Mouse (Mus musculus) heart, embryonic 14.5 days (tissue): ENCODE measurements around the gene Actn2. TPM values are rescaled to one million over a fixed set of nuclear protein-coding genes. Genes with fewer than 3 reads are reported as not detected.

ENCODE experiments used
- ATAC-seq: fragments of 200-750 bp; cut with Nextera tagmentation; 2 replicates; pipeline ENCODE4 v1.8.0; 2017; ENCODE audit warnings: low read depth, moderate TSS enrichment; ENCODE audit not compliant: insufficient number of reproducible peaks, insufficient read depth, low FRiP score
- H3K27ac ChIP-seq, 2 experiments: fragments of 200-500 bp in 1 of 2; fragments of 300-500 bp in 1 of 2; sonication (generic) in 1 of 2; replicated peaks in 1 of 2; 2 replicates each; pipeline ENCODE4 v1.5.1; 2012 to 2014; ENCODE audit warnings: low read depth in 2 of 2, low read length in 2 of 2, control low read depth in 1 of 2, mild to moderate bottlenecking in 1 of 2, mixed read lengths in 1 of 2; ENCODE audit not compliant: control insufficient read depth in 1 of 2, insufficient read depth in 1 of 2
- H3K27me3 ChIP-seq: fragments of 300-500 bp; sonication (generic); 2 replicates; pipeline ENCODE4 v1.6.1; 2014; ENCODE audit warnings: mild to moderate bottlenecking, low read length, control low read depth; ENCODE audit not compliant: control insufficient read depth, insufficient read depth
- H3K36me3 ChIP-seq: fragments of 300-500 bp; sonication (generic); 2 replicates; pipeline ENCODE4 v1.6.1; 2014; ENCODE audit warnings: mild to moderate bottlenecking, control low read depth, low read length, mixed read lengths; ENCODE audit not compliant: control insufficient read depth, insufficient read depth
- H3K4me1 ChIP-seq, 2 experiments: fragments of 200-500 bp in 1 of 2; fragments of 300-500 bp in 1 of 2; sonication (generic) in 1 of 2; 2 replicates each; pipeline ENCODE4 v1.6.1; 2012 to 2014; ENCODE audit warnings: low read length in 2 of 2, control low read depth in 1 of 2, mixed read lengths in 1 of 2; ENCODE audit not compliant: control insufficient read depth in 2 of 2, insufficient read depth in 2 of 2
- H3K4me2 ChIP-seq: fragments of 300-500 bp; sonication (generic); 2 replicates; pipeline ENCODE4 v1.6.1; 2014; ENCODE audit warnings: mild to moderate bottlenecking, low read length
- H3K4me3 ChIP-seq, 2 experiments: fragments of 200-500 bp in 1 of 2; fragments of 300-500 bp in 1 of 2; sonication (generic) in 1 of 2; 2 replicates each; pipeline ENCODE4 v1.5.1; 2012 to 2014; ENCODE audit warnings: low read length in 2 of 2, mild to moderate bottlenecking in 2 of 2, control low read depth in 1 of 2, low read depth in 1 of 2, moderate library complexity in 1 of 2; ENCODE audit not compliant: control insufficient read depth in 1 of 2, insufficient read depth in 1 of 2
- H3K9ac ChIP-seq: fragments of 300-500 bp; sonication (generic); 2 replicates; pipeline ENCODE4 v1.6.1; 2014; ENCODE audit warnings: mild to moderate bottlenecking, low read length
- H3K9me3 ChIP-seq: fragments of 300-500 bp; sonication (generic); 2 replicates; pipeline ENCODE4 v1.6.1; 2016; ENCODE audit warnings: low read length, control low read depth; ENCODE audit not compliant: control insufficient read depth
- WGBS: fragments of 180-500 bp; shearing (Covaris S2); extraction: QIAGEN DNeasy Blood & Tissue Kit; methylation state at CpG from one replicate; pipeline ENCODE4 v1.1.7; 2014; 5-methylcytosine and 5-hydroxymethylcytosine counted together
- polyA plus RNA-seq: library from polyadenylated mRNA; unstranded; fragments of >200 nt; fragmentation: Nextera tagmentation; extraction: Ambion mirVana; gene quantifications from 2 replicates; pipeline ENCODE4 v1.2.1, GENCODE M21; 2014

Gene Actn2
- polyA plus RNA-seq, 1 experiment from 2014 or later: 1,376 TPM

GRCm38 (mm10) chr13:12283826-12284225, 56.7 kb downstream of the Actn2 start:
- ATAC-seq: peak; percentile 79
- Histone ChIP-seq H3K27me3 (no peaks in the 10 kb centered on the region), H3K27ac (peak overlapping the region; percentile 95), H3K36me3 (peaks cover 89% of the 10 kb centered on the region), H3K4me3 (no peak overlapping the region), H3K4me1 (peaks cover 9 to 12% of the 10 kb centered on the region in 2 experiments), H3K4me2 (no peak overlapping the region), H3K9me3 (no peaks in the 10 kb centered on the region), H3K9ac (peak overlapping the region; percentile 48)
- 32% methylated on average over 3 of the region's 3 CpGs for WGBS

GRCm38 (mm10) chr13:12274721-12275120, 65.8 kb downstream of the Actn2 start:
- ATAC-seq: peak; percentile 80
- Histone ChIP-seq H3K27me3 (no peaks in the 10 kb centered on the region), H3K27ac (peak overlapping the region; percentile 76 to 92), H3K4me2 (no peak overlapping the region), H3K4me1 (peaks cover 7 to 33% of the 10 kb centered on the region in 2 experiments), H3K36me3 (peaks cover 94% of the 10 kb centered on the region), H3K9ac (peak overlapping the region; percentile 57), H3K4me3 (no peak overlapping the region), H3K9me3 (no peaks in the 10 kb centered on the region)
- 31% methylated on average over 6 of the region's 6 CpGs for WGBS

GRCm38 (mm10) chr13:12274220-12274619, 66.3 kb downstream of the Actn2 start:
- whole genome bisulfite sequencing: 84% methylated on average over 4 of the region's 4 CpGs
- H3K4me2 ChIP-seq: no peak overlapping the region
- H3K9ac ChIP-seq: peak overlapping the region; percentile 57
- peaks cover 7 to 33% of the 10 kb centered on the region in 2 experiments for H3K4me1 ChIP-seq
- no peak overlapping the region for H3K4me3 ChIP-seq
- ATAC-seq: no peak
- peak overlapping the region; percentile 76 to 92 for H3K27ac ChIP-seq
- H3K9me3 ChIP-seq: no peaks in the 10 kb centered on the region
- H3K36me3 ChIP-seq: peaks cover 94% of the 10 kb centered on the region
- no peaks in the 10 kb centered on the region for H3K27me3 ChIP-seq

DNA sequence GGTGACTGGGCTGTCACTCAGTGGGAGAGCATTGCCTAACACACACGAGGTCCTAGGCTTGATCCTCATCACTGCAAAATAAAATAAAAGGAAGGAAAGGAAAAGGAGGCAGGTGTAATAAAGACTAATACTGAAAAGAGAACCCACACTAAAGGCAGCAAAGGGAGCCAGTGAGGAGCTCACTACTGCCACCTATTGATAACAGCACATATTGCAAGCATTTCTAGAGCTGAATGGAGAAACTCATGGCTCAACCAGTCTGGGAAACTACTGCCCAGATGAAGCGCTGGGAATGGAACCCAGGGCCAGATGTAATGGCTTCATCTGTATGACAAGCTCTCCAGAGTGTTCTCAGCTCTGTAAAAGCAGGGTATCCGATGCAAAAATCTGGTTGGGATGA, 67.6 kb downstream of the Actn2 start:
- Histone ChIP-seq H3K4me1 (peaks cover 7 to 26% of the 10 kb centered on the region in 2 experiments), H3K9me3 (no peaks in the 10 kb centered on the region), H3K4me3 (no peak overlapping the region), H3K36me3 (peaks cover 94% of the 10 kb centered on the region), H3K27me3 (no peaks in the 10 kb centered on the region), H3K27ac (peak overlapping the region; percentile 40 to 92; a peak in 2 of 4 replicates), H3K4me2 (no peak overlapping the region), H3K9ac (no peak overlapping the region)
- ATAC-seq: no peak
- WGBS: 35% methylated on average over 3 of the region's 3 CpGs

DNA sequence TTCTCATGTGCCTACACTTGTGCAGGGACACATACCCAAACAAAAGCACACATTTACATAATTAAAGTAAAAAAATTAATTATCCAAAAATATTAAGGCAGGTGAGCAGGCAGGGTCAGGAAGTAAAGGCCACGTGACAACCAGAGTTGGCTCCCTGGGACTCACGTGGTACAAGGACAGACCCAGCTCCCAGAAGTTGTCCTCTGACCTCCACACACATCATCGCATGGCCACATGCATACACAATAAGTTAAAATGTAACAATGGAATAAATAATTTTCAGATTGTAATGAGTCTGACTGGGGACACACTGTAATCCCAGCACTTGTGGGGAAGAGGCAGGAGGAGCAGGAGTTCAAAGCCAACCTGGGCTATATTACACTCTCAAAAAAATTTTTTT, 72.6 kb downstream of the Actn2 start:
- H3K9me3 ChIP-seq: no peaks in the 10 kb centered on the region
- no peak overlapping the region for H3K9ac ChIP-seq
- no peak overlapping the region for H3K4me2 ChIP-seq
- ATAC-seq: no peak
- 92% methylated on average over 3 of the region's 3 CpGs for WGBS
- peaks cover 0 to 4% of the 10 kb centered on the region in 2 experiments; a peak in 1 of 4 replicates for H3K4me1 ChIP-seq
- no peak overlapping the region for H3K4me3 ChIP-seq
- H3K27me3 ChIP-seq: no peaks in the 10 kb centered on the region
- H3K36me3 ChIP-seq: peaks cover 55% of the 10 kb centered on the region
- no peak overlapping the region for H3K27ac ChIP-seq

DNA sequence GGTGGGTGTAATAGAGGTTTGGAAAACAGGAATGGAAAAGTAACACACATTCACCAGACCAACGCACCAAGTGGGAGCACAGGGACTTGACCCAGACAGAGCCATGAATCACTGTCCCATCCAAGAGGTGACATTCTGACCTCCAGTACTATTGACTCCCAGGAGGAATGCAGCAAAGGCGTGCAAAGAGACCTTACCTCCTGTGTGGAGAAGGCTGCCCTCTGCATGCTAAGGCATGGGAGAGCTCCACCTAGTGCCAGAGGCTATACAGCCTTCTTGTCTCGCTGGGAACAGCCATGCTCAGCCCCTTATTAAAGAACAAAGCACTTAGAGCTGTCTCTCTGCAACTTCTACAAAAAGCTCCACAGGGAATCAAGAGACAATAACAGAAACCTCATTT, 73.5 kb downstream of the Actn2 start:
- ATAC-seq: no peak
- Histone ChIP-seq H3K9ac (no peak overlapping the region), H3K27ac (no peak overlapping the region), H3K4me1 (no peaks in the 10 kb centered on the region), H3K4me3 (no peak overlapping the region), H3K4me2 (no peak overlapping the region), H3K9me3 (no peaks in the 10 kb centered on the region), H3K36me3 (peaks cover 46% of the 10 kb centered on the region), H3K27me3 (no peaks in the 10 kb centered on the region)
- 66% methylated on average over 3 of the region's 3 CpGs for WGBS

GRCm38 (mm10) chr13:12263996-12264395, 76.6 kb downstream of the Actn2 start:
- Histone ChIP-seq H3K4me3 (no peak overlapping the region), H3K36me3 (peaks cover 20% of the 10 kb centered on the region), H3K9ac (no peak overlapping the region), H3K27ac (no peak overlapping the region), H3K27me3 (no peaks in the 10 kb centered on the region), H3K4me2 (no peak overlapping the region), H3K9me3 (peaks cover 6% of the 10 kb centered on the region), H3K4me1 (no peaks in the 10 kb centered on the region)
- no peak for ATAC-seq
- WGBS: 67% methylated on average over 6 of the region's 6 CpGs

DNA sequence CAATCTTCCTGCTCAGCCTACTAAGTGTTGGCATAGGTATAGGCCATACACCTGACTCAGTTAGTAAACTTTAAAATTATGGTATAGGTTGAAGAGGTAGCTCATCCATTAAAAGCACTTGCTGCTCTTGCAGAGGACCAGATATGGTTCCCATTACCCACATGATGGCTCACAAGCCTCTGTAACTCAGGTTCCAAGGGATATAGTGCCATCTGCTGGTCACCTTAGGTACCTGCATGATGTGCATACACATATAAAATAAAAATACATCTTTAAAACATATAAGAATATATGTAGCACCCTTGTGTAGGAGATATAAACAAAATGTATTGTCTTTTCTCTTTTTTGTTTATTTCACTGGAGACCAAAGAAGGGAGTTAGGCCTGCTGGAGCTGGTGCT, 79.1 kb downstream of the Actn2 start:
- H3K4me3 ChIP-seq: no peak overlapping the region
- H3K27me3 ChIP-seq: no peaks in the 10 kb centered on the region
- H3K4me1 ChIP-seq: peaks cover 0 to 4% of the 10 kb centered on the region in 2 experiments; a peak in 2 of 4 replicates
- no peak for ATAC-seq
- no peak overlapping the region for H3K27ac ChIP-seq
- peaks cover 6% of the 10 kb centered on the region for H3K9me3 ChIP-seq
- H3K36me3 ChIP-seq: no peaks in the 10 kb centered on the region
- no peak overlapping the region for H3K4me2 ChIP-seq
- H3K9ac ChIP-seq: no peak overlapping the region
